16 mouse cellular contexts compared by ENCODE assay signal in the genomic region with DNA sequence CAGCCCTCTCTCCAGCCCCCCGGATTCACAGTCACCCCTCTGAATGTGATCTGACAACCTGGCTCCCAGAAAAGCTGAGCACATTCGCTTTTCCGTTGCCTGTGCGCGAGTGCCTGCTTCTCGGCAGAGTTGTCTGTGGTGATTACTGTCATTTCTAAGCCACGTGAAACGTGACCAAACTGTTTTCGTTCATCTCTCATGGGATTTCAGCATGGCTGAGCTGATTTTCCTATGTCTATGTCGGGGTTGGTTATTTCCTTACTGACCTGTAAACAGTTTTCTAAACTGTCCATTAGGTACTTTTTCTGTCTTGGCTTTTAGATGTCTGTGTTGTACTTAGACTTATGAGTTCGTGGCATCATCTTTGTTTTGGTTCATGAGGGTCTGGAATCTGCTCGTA. TPM values are rescaled to one million over a fixed set of nuclear protein-coding genes. Genes with fewer than 3 reads are reported as not detected.
"Had no signal": no experiment of that assay in that cellular context is flagged by ENCODE, and none has a peak within 500 bp of the region (broad histone marks: within the 10 kb centered on the region; RNA-seq: fewer than 3 reads in every experiment).

No protein-coding gene starts in this region.

- H3K4me3 ChIP-seq: midbrain, embryonic 10.5 days; midbrain, embryonic 12.5 days; myocyte; neural tube, embryonic 13.5 days; neural tube, embryonic 15.5 days had no signal

- H3K27me3 ChIP-seq: neural tube, embryonic 13.5 days; neural tube, embryonic 15.5 days had no signal

- H3K4me2 ChIP-seq: lung, embryonic 14.5 days; midbrain, embryonic 12.5 days; neural tube, embryonic 13.5 days; neural tube, embryonic 15.5 days had no signal

- DNase-seq: lung, adult 18-20 months; lung, embryonic 14.5 days; lung, postnatal 10 days; lung, postnatal 4 days; midbrain, embryonic 14.5 days; right cerebral cortex, adult 18-20 months; thymus, adult 18-20 months; thymus, postnatal 25 days; thymus, postnatal 4 days had no signal

- H3K9me3 ChIP-seq: midbrain, embryonic 10.5 days; neural tube, embryonic 13.5 days; neural tube, embryonic 15.5 days had no signal

- H3K27ac ChIP-seq: midbrain, embryonic 10.5 days; midbrain, embryonic 12.5 days; neural tube, embryonic 13.5 days; neural tube, embryonic 15.5 days had no signal

- H3K9ac ChIP-seq: lung, embryonic 14.5 days; midbrain, embryonic 12.5 days; neural tube, embryonic 13.5 days; neural tube, embryonic 15.5 days had no signal

- ATAC-seq: midbrain, embryonic 16.5 days had no signal

- H3K36me3 ChIP-seq: midbrain, embryonic 10.5 days; midbrain, embryonic 12.5 days; neural tube, embryonic 13.5 days; neural tube, embryonic 15.5 days had no signal

RNA-seq across cellular contexts. Expression of a gene that starts 12.0 kb away (rescaled TPM):
- total RNA-seq: megakaryocyte, adult 5-6 weeks had no signal
